Comparison of ENCODE assay signal across 8 mouse cellular contexts in genomic region chr4:136140327-136141250, GRCm38 (mm10). TPM values are rescaled to one million over a fixed set of nuclear protein-coding genes. Genes with fewer than 3 reads are reported as not detected.
DNase-seq lines count a peak whose midpoint lies in the region; ATAC-seq and TF ChIP-seq lines count a peak whose summit lies in the region.

No protein-coding gene starts in this region.

- H3ac ChIP-seq in myocyte (ENCODE audit: control insufficient read depth, insufficient read length), result no peak overlapping the region

- peak; percentile 80 for DNase-seq in layer of hippocampus, adult 11-12 months (ENCODE audit: low spot score)
- DNase-seq in layer of hippocampus, adult 9-10 months (ENCODE audit: low spot score), result no peak
- DNase-seq in heart, adult 8-10 months (ENCODE audit: low spot score), result peak; percentile 95
- peak; percentile 97 for DNase-seq in kidney, adult 9 months
- peak; percentile 87 for DNase-seq in liver, adult 2 months (ENCODE audit: extremely low read depth, low read depth, low spot score)

- H3K9me3 ChIP-seq in embryonic facial prominence, embryonic 13.5 days, result no peaks in the 10 kb centered on the region
- H3K9me3 ChIP-seq in stomach, embryonic 15.5 days, result no peaks in the 10 kb centered on the region

- TF ChIP-seq POLR2A in liver, adult 2 months (IDR thresholded peaks at IDR 0.05; ENCODE audit: extremely low read depth, insufficient read depth, low read length), result no peak
- peak; percentile 77 for TF ChIP-seq POLR2A in myocyte (IDR thresholded peaks at IDR 0.05; ENCODE audit: insufficient read length, low read depth)

- peak overlapping the region; percentile 78 for H3K4me2 ChIP-seq in embryonic facial prominence, embryonic 13.5 days
- peak overlapping the region; percentile 83 for H3K4me2 ChIP-seq in myocyte (ENCODE audit: low read depth)
- peak overlapping the region; percentile 44 for H3K4me2 ChIP-seq in stomach, embryonic 15.5 days

- 2% methylated on average over 31 of the region's 31 CpGs for WGBS in embryonic facial prominence, embryonic 13.5 days
- 7% methylated on average over 31 of the region's 31 CpGs for WGBS in liver, adult 2 months
- WGBS in stomach, embryonic 15.5 days, result 8% methylated on average over 31 of the region's 31 CpGs

- peak overlapping the region; percentile 99 for H3K27ac ChIP-seq in embryonic facial prominence, embryonic 13.5 days
- peak overlapping the region; percentile 97 for H3K27ac ChIP-seq in liver, adult 2 months (replicated peaks; ENCODE audit: insufficient read depth, low read depth, low read length)
- H3K27ac ChIP-seq in stomach, embryonic 15.5 days, result peak overlapping the region; percentile 94

- peaks cover 69% of the 10 kb centered on the region for H3K4me1 ChIP-seq in embryonic facial prominence, embryonic 13.5 days
- peaks cover 32% of the 10 kb centered on the region for H3K4me1 ChIP-seq in liver, adult 2 months (ENCODE audit: control insufficient read depth, insufficient read depth, low read length)
- H3K4me1 ChIP-seq in stomach, embryonic 15.5 days, result peaks cover 44% of the 10 kb centered on the region

- H3K36me3 ChIP-seq in embryonic facial prominence, embryonic 13.5 days, result no peaks in the 10 kb centered on the region
- H3K36me3 ChIP-seq in liver, adult 2 months (ENCODE audit: control insufficient read depth, insufficient read depth, low read length), result peaks cover 3% of the 10 kb centered on the region; the same call in 1 of the 2 replicates
- no peaks in the 10 kb centered on the region for H3K36me3 ChIP-seq in myocyte (ENCODE audit: control insufficient read depth, insufficient read depth)
- no peaks in the 10 kb centered on the region for H3K36me3 ChIP-seq in stomach, embryonic 15.5 days

- H3K4me3 ChIP-seq in embryonic facial prominence, embryonic 13.5 days, result peak overlapping the region; percentile 23
- H3K4me3 ChIP-seq in liver, adult 2 months (ENCODE audit: insufficient read depth, low read depth, low read length), result no peak overlapping the region; the same call in 1 of the 2 replicates
- peak overlapping the region; percentile 1 for H3K4me3 ChIP-seq in myocyte
- H3K4me3 ChIP-seq in stomach, embryonic 15.5 days (replicated peaks), result peak overlapping the region; percentile 19; the same call in 1 of the 2 replicates

- H3K9ac ChIP-seq in embryonic facial prominence, embryonic 13.5 days, result peak overlapping the region; percentile 64
- H3K9ac ChIP-seq in liver, adult 2 months (ENCODE audit: low read depth, low read length), result peak overlapping the region; percentile 48
- no peak overlapping the region; the same call in 1 of the 2 replicates for H3K9ac ChIP-seq in stomach, embryonic 15.5 days

- ATAC-seq in embryonic facial prominence, embryonic 13.5 days (ENCODE audit: insufficient number of reproducible peaks, insufficient read depth, low FRiP score, low TSS enrichment, low read depth), result peak; percentile 88
- peak; percentile 84 for ATAC-seq in stomach, embryonic 15.5 days (ENCODE audit: insufficient read depth, low FRiP score, low read depth)

- no peaks in the 10 kb centered on the region for H3K27me3 ChIP-seq in embryonic facial prominence, embryonic 13.5 days
- no peaks in the 10 kb centered on the region for H3K27me3 ChIP-seq in liver, adult 2 months (ENCODE audit: control insufficient read depth, insufficient read depth, low read length)
- H3K27me3 ChIP-seq in myocyte (ENCODE audit: control insufficient read depth, insufficient read depth, insufficient read length), result no peaks in the 10 kb centered on the region
- no peaks in the 10 kb centered on the region for H3K27me3 ChIP-seq in stomach, embryonic 15.5 days (replicated peaks)

- TF ChIP-seq CTCF in liver, adult 2 months (IDR thresholded peaks at IDR 0.05; ENCODE audit: low read depth, low read length), result 0 out of 2 replicates have a peak, but pooled peaks have one; percentile 7

- peaks cover 4% of the 10 kb centered on the region; the same call in 1 of the 2 replicates for H3K79me2 ChIP-seq in liver, adult 2 months (ENCODE audit: control insufficient read depth, insufficient read depth, low read length)
- peaks cover 13% of the 10 kb centered on the region for H3K79me2 ChIP-seq in myocyte (ENCODE audit: control insufficient read depth, insufficient read depth)

TF ChIP-seq in myocyte, 11 proteins besides CTCF, POLR2A, EP300 and RAD21:
- TF ChIP-seq E2F4 (IDR thresholded peaks at IDR 0.05; ENCODE audit: insufficient read depth), result no peak
- no peak for TF ChIP-seq TCF12 (IDR thresholded peaks at IDR 0.05; ENCODE audit: insufficient read depth, poor library complexity, severe bottlenecking)
- TF ChIP-seq POLR2AphosphoS2 (IDR thresholded peaks at IDR 0.05; ENCODE audit: insufficient read length, low read depth), result peak; percentile 57
- no peak for TF ChIP-seq CEBPB (IDR thresholded peaks at IDR 0.05; ENCODE audit: insufficient read depth, poor library complexity, severe bottlenecking)
- TF ChIP-seq TCF3 (IDR thresholded peaks at IDR 0.05; ENCODE audit: insufficient read length, low read depth), result no peak
- TF ChIP-seq REST (IDR thresholded peaks at IDR 0.05; ENCODE audit: insufficient read depth, insufficient read length), result no peak
- TF ChIP-seq USF1 (IDR thresholded peaks at IDR 0.05; ENCODE audit: low read depth), result no peak
- peak in 1 of 3 experiments; percentile 37 for TF ChIP-seq MYOG (IDR thresholded peaks at IDR 0.05; ENCODE audit: control insufficient read depth in 1 of 3, insufficient read depth in 1 of 3, insufficient read length in 2 of 3, low read depth in 2 of 3)
- TF ChIP-seq MYOD1 (IDR thresholded peaks at IDR 0.05; ENCODE audit: control insufficient read depth in 1 of 3, insufficient read length in 2 of 3, low read depth in 2 of 3), result peak in 2 of 3 experiments; percentile 35 to 54

RNA-seq across cellular contexts. Expression of gene Id3, which starts 2.7 kb away (rescaled TPM):
- polyA plus RNA-seq in embryonic facial prominence, embryonic 13.5 days (2015; fragmentation: Nextera tagmentation; extraction: Ambion mirVana), result 540 and 613 TPM in 2 replicates
- 10 to 100 TPM; 41.4 to 71.3 (median 61.6) TPM for total RNA-seq in heart, adult 8-10 months (2022)
- 33.2 and 47.4 TPM in 2 replicates for total RNA-seq in liver, adult 2 months (2014; rRNA removed)
- 181 and 274 TPM in 2 replicates for polyA plus RNA-seq in liver, adult 2 months (2012; rRNA removed)
- polyA plus RNA-seq in myocyte (2012; fragmentation: generic; extraction: Trizol), result 15.2 TPM
- polyA plus RNA-seq in stomach, embryonic 15.5 days (2015; fragmentation: Nextera tagmentation; extraction: Ambion mirVana), result 274 and 292 TPM in 2 replicates

RNA-seq across cellular contexts. Expression of gene E2f2, which starts 31.6 kb away (rescaled TPM):
- 6.4 and 7.1 TPM in 2 replicates for polyA plus RNA-seq in embryonic facial prominence, embryonic 13.5 days (2015; fragmentation: Nextera tagmentation; extraction: Ambion mirVana)
- 1 to 10 TPM in 1 of 4 experiments, under 1 TPM in 3; 0.38 to 2.1 (median 0.59) TPM for total RNA-seq in heart, adult 8-10 months (2022)
- total RNA-seq in liver, adult 2 months (2014; rRNA removed), result 0.40 and 0.46 TPM in 2 replicates
- polyA plus RNA-seq in liver, adult 2 months (2012; rRNA removed), result 0.75 and 0.76 TPM in 2 replicates
- 56.3 TPM for polyA plus RNA-seq in myocyte (2012; fragmentation: generic; extraction: Trizol)
- polyA plus RNA-seq in stomach, embryonic 15.5 days (2015; fragmentation: Nextera tagmentation; extraction: Ambion mirVana), result 8.6 and 11.4 TPM in 2 replicates

Comparison
In these comparisons a context has a peak if more than half of its experiments do, and no peak if none do; other contexts are left out.
1. RNA of gene Id3, which starts 2.7 kb away (polyA plus RNA-seq): 540 to 613 TPM in embryonic facial prominence, embryonic 13.5 days, 274 to 292 TPM in stomach, embryonic 15.5 days and 181 to 274 TPM in liver, adult 2 months; 15.2 TPM in myocyte (single experiment); every median in the first group is over 10 times any median in the second.
2. Peak in every context shown above with its lines, with median percentiles within 50 percentile points of each other: H3K27ac ChIP-seq and H3K4me2 ChIP-seq.